Mouse (Mus musculus) WW6 (cell line): ENCODE measurements around the gene Prpf31.

Experiments
- DNase-seq: peaks from one replicate; pipeline ENCODE4 v3.0.0-alpha.2; 2013; ENCODE audit warnings: low read depth, low spot score

Gene Prpf31

GRCm38 (mm10) chr7:3629030-3629429 is 755 bp upstream of the Prpf31 start:
- DNase-seq = no peak

DNA sequence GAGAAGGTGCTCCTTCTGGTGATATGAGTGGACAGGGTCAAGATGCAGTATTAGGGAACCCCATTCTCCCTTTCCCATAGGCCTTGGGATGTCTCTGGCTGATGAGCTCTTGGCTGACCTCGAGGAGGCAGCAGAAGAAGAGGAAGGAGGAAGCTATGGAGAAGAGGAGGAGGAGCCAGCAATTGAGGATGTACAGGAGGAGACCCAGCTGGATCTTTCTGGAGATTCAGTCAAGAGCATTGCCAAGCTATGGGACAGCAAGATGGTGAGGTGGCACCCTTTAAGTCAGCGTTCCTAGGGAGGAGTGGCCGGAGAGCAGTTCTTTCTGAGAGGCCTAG is 662 bp downstream of the Prpf31 start:
- no peak for DNase-seq

DNA sequence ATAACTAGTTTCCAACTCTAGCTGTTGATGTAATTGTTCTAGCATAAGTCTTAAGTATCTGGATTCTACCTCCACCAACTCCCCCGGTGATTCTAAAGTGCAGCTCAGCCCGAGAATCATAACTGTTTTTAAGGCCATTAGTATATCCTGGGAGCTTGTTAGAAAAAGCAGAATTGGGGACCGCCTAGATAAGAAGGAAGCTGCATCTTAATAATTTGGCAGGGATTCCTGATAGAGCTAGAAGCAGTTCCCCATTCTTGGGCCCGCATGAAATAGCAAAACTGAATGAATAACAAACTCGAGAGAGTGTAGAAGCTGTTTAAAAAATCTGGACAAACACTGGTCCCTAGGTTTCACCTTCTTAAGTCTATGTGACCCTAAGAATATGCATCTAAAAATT is 13.6 kb downstream of the Prpf31 start:
- DNase-seq = no peak

DNA sequence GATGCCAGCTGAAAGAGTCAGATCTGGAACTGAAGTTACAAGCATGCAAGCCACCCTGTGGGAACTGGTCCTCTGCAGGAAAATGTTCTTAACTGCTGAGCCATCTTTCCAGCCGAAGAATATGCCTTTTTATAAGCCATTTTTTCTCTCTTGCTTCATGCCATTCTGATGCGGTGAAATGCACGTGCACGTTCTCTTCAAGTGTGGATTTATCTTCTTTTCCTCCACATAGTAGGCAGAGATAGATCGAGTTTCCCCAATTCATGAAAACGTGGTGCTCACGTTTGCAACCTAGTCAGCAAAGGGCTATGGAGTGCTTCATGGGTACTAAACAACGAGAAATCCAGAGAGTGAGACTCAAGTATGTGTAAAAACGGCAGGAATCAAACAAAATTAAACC is 14.1 kb downstream of the Prpf31 start:
- no peak for DNase-seq

DNA sequence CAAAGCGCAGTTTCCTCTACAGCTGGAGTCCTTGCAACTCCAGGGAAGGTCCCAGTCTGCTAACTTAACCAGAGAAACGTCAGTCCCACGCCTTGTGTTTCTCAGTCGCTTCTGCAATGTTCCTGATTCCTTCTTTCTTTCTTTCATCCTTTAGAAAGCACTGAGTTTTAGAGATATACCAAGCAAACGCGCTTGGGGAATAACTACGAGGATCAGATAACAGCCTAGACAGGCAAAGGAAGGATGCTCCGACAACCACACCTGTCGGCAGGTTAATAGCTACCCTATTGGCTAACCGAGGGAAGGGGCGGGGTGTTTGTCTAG is 14.5 kb downstream of the Prpf31 start:
- DNase-seq = no peak

DNA sequence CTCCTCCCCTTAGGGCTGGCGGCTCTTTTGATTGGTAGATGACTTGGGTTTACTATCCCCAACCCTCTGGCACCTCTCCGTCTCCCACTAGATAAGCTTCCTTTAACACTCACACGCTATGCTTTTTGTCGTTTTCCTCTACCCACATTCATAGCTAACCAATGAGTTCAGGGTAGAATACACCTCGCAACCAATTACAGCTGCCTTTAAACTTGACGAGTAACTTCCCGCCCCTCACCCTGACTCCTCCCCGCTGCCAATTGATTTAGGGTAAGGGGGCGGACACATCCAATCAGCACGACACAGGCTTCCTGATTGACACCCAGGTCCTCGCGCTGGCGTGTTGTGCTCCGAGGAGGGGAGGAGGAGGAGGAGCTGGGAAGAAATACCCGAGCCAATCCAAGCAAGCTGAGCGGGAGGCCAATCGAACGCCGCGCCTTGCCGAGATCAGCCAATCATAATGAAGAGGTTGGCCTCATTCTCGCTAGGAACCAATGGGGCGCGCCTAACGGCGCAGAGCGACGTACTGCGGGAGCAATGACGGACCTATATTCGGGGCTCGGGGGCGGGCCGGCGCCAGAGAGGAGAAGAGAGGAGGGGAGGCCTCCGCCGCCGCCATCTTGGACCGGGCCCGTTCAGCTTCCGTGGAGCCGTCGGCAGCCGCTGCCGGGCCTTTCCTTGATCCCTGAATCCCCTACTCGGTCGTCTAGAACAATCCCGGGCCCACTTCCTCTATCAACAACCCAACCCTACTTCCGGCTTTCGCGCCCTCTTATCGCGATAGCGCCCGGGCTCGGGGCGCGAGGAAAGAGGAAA is 15.1 kb downstream of the Prpf31 start, which contains the start of gene Cnot3:
TSS of gene Cnot3 (plus strand) at position 597 of the 816 bp plus-strand sequence.
- peak; percentile 99 for DNase-seq

DNA sequence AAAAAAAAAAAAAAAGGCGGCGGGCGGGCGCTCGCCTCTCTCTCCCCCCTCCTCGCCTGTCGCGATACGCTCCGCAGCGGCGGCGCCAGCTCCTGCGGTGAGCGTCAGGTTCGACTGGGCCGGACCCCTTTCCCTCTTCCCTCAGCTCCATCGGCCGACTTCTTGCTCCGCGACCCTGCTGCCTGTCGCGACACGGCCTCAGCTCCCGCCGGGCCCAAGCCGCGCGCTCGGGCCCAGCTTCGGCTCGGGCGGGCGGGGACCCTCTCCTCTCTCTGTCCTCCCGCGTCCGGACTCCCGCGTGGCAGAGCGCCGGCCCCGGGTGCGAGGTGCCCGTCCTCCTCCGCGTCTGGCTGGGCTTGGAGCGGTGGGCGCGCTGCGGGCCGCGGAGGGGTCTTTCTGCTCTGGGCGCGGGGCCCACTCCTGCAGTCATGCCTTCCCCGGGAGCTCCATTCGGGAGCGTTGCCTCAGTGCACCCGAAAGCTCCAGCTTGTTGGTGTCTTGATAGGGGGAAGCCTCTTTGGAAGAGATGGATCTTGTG is 15.8 kb downstream of the Prpf31 start:
- DNase-seq = no peak

DNA sequence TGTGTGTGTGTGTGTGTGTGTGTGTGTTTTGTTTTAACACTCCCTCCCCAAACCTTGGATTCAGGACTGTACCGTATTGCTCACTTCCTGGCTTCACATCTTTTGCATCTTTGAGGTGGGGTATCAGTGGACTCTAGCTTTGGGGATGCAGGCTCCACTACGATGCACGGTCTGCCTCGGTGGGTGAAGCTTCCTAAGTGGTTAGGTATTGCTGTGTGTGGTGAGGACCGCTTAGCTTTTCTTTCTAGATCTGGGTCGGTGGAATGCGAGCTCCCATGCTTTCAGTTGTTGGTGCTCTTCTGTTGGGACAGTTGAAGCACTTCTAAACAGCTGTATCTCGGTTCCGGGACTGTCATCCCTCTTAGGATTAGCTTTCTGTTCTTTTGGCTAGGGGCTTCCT is 16.4 kb downstream of the Prpf31 start:
- no peak for DNase-seq

GRCm38 (mm10) chr7:3646641-3647040 is 16.9 kb downstream of the Prpf31 start:
- DNase-seq = no peak

GRCm38 (mm10) chr7:3656966-3657365 is 27.2 kb downstream of the Prpf31 start:
- no peak for DNase-seq

DNA sequence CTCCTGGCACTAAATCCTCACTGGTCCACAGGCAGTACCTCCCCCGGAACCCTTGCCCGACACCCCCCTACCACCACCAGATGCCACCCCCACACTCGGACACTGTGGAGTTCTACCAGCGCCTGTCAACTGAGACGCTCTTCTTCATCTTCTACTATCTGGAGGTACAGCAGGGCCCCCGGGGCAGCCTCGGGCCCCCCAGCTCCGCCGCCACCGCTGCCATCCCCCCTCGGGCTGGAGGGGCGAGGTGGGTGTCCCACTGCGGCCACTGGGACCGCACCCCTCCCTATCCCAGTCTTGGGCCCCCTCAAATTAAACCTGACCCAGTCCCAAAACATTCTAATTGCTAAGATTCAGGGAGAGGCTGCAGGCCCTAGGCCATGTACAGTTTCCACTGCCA is 28.8 kb downstream of the Prpf31 start:
- DNase-seq = no peak

- DNase-seq = no peak
Observed at GRCm38 (mm10) chr7:3664524-3665214, 34.9 kb downstream of the Prpf31 start.

DNA sequence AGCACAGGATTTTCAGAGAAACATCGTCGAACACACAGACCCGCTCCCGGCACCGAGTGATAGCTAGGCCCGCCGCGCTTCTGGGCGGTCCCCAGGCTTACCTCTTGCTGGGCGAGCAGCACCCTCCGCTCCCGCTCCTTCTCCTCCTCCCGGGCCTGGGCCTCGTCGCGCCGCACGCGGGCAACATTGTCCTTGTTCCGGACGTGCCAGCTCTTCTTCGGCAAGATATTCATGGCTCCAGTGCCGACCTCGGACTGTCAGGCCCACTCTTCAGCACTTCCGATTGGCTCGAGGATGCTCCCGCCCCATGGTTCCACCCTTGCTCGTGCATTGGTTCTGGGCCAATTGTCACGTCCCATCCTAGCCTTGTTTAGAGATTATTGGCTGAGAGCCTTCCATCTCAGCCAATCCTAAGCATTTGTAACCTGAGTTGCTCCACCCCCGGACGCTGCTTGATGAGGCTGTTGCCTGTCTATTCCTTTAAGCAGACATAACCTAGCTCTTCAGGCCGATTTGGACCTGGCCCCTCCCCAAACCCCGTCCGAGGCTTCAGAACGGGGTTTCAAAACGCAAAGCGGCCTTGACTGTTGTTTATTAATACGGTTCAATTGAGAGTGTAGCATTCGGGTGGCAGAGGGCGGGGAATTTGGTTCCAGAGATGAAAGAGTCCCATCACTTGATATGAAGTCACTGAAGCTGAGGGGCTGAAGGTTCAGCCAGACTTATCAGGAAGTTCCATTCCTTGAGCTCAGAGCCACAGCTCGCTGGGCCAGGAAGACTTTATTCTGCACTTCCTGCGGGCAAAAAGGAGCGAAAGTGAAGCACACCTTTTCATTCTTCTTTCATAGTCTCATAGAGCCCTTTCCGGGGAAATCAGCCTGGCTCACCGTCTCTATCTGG is 35.7 kb downstream of the Prpf31 start, which contains the start of gene Leng1:
TSS of gene Leng1 (minus strand) at position 626 of the 900 bp plus-strand sequence.
- peak; percentile 88 for DNase-seq

- no peak for DNase-seq
Observed at GRCm38 (mm10) chr7:3666921-3667391, 37.2 kb downstream of the Prpf31 start.

DNA sequence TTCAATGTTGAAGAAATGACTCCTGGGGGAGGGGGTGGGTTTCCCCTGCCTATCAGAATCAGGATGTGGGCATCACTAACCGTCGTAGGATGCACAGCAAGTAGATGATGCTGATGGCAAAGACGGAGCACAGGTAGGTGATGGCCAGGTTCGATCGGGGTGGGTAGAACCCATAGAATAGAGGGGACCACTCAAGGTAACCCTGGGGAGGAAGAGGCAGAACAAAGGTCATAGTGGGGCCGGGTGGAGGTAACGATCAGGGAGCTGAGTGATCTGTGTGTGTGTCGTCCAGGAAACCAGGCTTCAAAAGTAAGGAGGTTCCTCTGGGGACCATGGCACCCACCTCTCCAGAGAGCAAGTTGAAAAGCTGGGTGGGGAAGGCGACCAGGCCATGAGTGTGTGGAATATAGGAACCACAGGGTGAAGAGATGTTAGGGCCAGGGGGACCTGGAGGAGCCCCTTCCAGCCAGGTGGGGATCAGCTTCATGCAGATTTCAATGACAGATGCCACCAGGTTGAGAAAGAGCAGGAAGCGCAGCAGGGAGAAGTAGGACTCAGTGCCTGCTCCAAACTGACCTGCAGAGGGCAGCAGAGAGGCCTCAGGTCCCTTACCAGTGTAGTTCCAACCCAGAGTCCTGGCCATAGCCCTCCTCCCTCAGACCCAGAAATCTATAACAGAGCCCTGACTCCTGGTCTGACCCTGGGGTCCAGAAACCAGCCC is 44.9 kb downstream of the Prpf31 start:
- DNase-seq = peak; percentile 62

DNA sequence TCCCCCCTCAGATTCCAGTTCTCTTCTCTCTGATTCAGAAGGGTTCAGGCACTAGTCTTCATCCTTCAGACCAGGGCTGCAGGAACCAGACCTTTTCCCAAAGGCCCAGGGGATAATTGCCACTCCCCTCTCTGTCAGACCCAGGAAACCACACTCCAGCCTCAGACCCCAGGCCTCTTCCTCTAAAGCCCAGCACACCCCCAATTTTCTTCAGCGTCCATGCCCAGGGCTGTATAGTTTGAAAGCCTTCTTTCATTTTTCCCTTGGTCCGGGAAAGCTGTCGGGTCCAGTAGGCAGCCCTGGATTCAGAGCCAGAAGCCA is 45.4 kb downstream of the Prpf31 start:
- no peak for DNase-seq

GRCm38 (mm10) chr7:3676371-3676770 is 46.6 kb downstream of the Prpf31 start:
- no peak for DNase-seq

- no peak for DNase-seq
Observed at GRCm38 (mm10) chr7:3677342-3677741, 47.6 kb downstream of the Prpf31 start, which contains the start of gene Tmc4. TSS of gene Tmc4 (minus strand) at chr7:3677553.

- DNase-seq = no peak
Observed at GRCm38 (mm10) chr7:3683908-3684550, 54.2 kb downstream of the Prpf31 start.

DNA sequence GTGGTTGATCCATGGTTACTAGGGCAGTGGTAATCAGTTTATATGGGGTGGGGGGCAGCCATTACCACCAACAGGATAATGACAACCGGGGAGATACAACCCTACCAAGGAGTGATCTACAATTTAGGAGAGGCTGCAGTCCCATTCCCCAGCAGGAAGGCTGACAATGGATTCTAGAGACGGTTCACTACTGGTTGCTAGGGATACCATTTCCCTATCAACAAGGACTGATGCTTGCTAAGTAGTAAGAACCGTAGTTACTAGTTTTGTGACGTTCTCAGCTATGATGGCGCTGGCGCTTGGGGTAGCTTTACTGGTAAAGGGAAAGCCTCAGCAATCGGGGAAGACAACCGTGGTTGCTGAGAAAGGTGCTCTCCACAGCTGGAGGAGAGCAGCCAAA is 54.9 kb downstream of the Prpf31 start:
- DNase-seq = no peak
